Comparison of ENCODE assay signal across 28 mouse cellular contexts in the genomic region with DNA sequence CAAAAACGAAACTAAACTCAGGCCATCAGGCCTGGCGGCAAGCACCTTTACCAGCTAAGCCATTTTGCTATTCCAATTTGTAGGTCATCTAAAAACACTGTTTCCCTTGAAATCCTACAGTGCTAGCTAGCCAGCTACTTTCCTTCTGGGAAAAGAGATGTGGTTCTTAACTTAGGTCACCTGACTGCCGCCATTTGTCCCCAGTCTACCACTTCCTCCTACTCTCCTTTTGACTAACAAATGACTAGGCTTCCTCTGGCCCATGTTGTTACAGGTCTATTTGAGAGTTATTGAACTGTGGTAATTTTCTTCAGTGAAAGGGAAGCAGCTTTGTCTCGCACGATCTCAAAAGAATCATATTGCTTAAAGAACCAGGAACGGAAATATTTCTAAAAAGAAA. TPM values are rescaled to one million over a fixed set of nuclear protein-coding genes. Genes with fewer than 3 reads are reported as not detected.
DNase-seq lines count a peak whose midpoint lies in the region; ATAC-seq and TF ChIP-seq lines count a peak whose summit lies in the region.
"Had no signal": no experiment of that assay in that cellular context is flagged by ENCODE, and none has a peak within 500 bp of the region (broad histone marks: within the 10 kb centered on the region; RNA-seq: fewer than 3 reads in every experiment).

No protein-coding gene starts in this region.

- peak; percentile 70 for ATAC-seq in CD4-positive, CD25-positive, alpha-beta regulatory T cell, adult 4 months
- ATAC-seq: forebrain, embryonic 14.5 days; liver, embryonic 12.5 days; midbrain, embryonic 15.5 days had no signal

- H3K4me1 ChIP-seq in midbrain, embryonic 10.5 days, result peaks cover 7% of the 10 kb centered on the region
- H3K4me1 ChIP-seq in lung, adult 2 months (ENCODE audit: control insufficient read depth, insufficient read depth, low read length), result no peaks in the 10 kb centered on the region
- H3K4me1 ChIP-seq: midbrain, embryonic 15.5 days; neural tube, embryonic 13.5 days had no signal

- no peak for TF ChIP-seq CTCF in lung, adult 2 months (IDR thresholded peaks at IDR 0.05; ENCODE audit: insufficient read depth, low read length)

- WGBS in midbrain, embryonic 10.5 days, result 86% methylated on average over 6 of the region's 6 CpGs
- WGBS in lung, adult 2 months, result 83% methylated on average over 6 of the region's 6 CpGs

- no peak overlapping the region for H3K4me3 ChIP-seq in midbrain, embryonic 10.5 days
- no peak overlapping the region for H3K4me3 ChIP-seq in lung, adult 2 months (replicated peaks; ENCODE audit: extremely low read depth, low read depth, low read length)
- H3K4me3 ChIP-seq: hindbrain, embryonic 12.5 days; liver, embryonic 12.5 days; midbrain, embryonic 15.5 days; myocyte; neural tube, embryonic 13.5 days had no signal

- no peak for TF ChIP-seq POLR2A in lung, adult 2 months (IDR thresholded peaks at IDR 0.05; ENCODE audit: borderline replicate concordance, extremely low read depth, low read depth, low read length)

- no peaks in the 10 kb centered on the region for H3K36me3 ChIP-seq in splenic B cell, adult 2 months (ENCODE audit: control insufficient read depth, insufficient read depth, low read length, poor library complexity, severe bottlenecking)
- H3K36me3 ChIP-seq in midbrain, embryonic 10.5 days, result no peaks in the 10 kb centered on the region
- H3K36me3 ChIP-seq: hindbrain, embryonic 12.5 days; liver, embryonic 12.5 days; midbrain, embryonic 15.5 days; neural tube, embryonic 13.5 days had no signal

- no peaks in the 10 kb centered on the region for H3K9me3 ChIP-seq in midbrain, embryonic 10.5 days (replicated peaks)
- H3K9me3 ChIP-seq: hindbrain, embryonic 12.5 days; liver, embryonic 12.5 days; midbrain, embryonic 15.5 days; neural tube, embryonic 13.5 days had no signal

- peak; percentile 28 to 41 for DNase-seq in B cell, adult 2 months
- peak; percentile 58 for DNase-seq in induced T-regulatory cell, adult 2 months (ENCODE audit: low read depth)
- peak; percentile 75 for DNase-seq in splenic B cell, adult 2 months (ENCODE audit: low read depth, low spot score)
- DNase-seq in lung, postnatal 36 days, result no peak
- DNase-seq in midbrain, embryonic 10.5 days (ENCODE audit: low spot score), result no peak
- no peak for DNase-seq in lung, adult 2 months
- DNase-seq: adrenal gland, postnatal 14 days; cerebellum, adult 2 months; cerebellum, postnatal 36 days; gastrocnemius, postnatal 36 days; kidney, adult 18-20 months; kidney, postnatal 4 days; lung, adult 18-20 months; lung, postnatal 14 days; right cerebral cortex, adult 18-20 months; thymus, postnatal 25 days had no signal

- no peak overlapping the region for H3K27ac ChIP-seq in midbrain, embryonic 10.5 days (replicated peaks)
- H3K27ac ChIP-seq: hindbrain, embryonic 12.5 days; liver, embryonic 12.5 days; midbrain, embryonic 15.5 days; neural tube, embryonic 13.5 days had no signal

- no peaks in the 10 kb centered on the region for H3K27me3 ChIP-seq in splenic B cell, adult 2 months (ENCODE audit: control insufficient read depth, insufficient read depth, low read length, poor library complexity, severe bottlenecking)
- H3K27me3 ChIP-seq in midbrain, embryonic 10.5 days (ENCODE audit: low read depth, poor library complexity, severe bottlenecking), result no peaks in the 10 kb centered on the region
- H3K27me3 ChIP-seq: hindbrain, embryonic 12.5 days; liver, embryonic 12.5 days; midbrain, embryonic 15.5 days; neural tube, embryonic 13.5 days had no signal

RNA-seq across cellular contexts. Expression of gene Suco, which starts 45.4 kb away (rescaled TPM):
- polyA plus RNA-seq in CD4-positive, CD25-positive, alpha-beta regulatory T cell, adult 4 months (2017; shearing (Covaris generic)), result 10 to 100 TPM; 24.8 to 31.1 TPM
- 19.0 and 20.8 TPM in 2 replicates for polyA plus RNA-seq in midbrain, embryonic 10.5 days (2016; fragmentation: Nextera tagmentation; extraction: Ambion mirVana)
- 2.5 and 3.8 TPM in 2 replicates for polyA plus RNA-seq in lung, adult 2 months (2012; rRNA removed)

RNA-seq across cellular contexts. Expression of gene Pigc, which starts 47.1 kb away (rescaled TPM):
- polyA plus RNA-seq in CD4-positive, CD25-positive, alpha-beta regulatory T cell, adult 4 months (2017; shearing (Covaris generic)), result 10 to 100 TPM; 26.7 to 28.0 TPM
- polyA plus RNA-seq in midbrain, embryonic 10.5 days (2016; fragmentation: Nextera tagmentation; extraction: Ambion mirVana), result 24.2 and 29.5 TPM in 2 replicates
- polyA plus RNA-seq in lung, adult 2 months (2012; rRNA removed), result 12.8 and 21.7 TPM in 2 replicates

RNA-seq across cellular contexts. Expression of gene 4930558K02Rik, which starts 57.5 kb away (rescaled TPM):
- polyA plus RNA-seq in CD4-positive, CD25-positive, alpha-beta regulatory T cell, adult 4 months (2017; shearing (Covaris generic)), result not detected
- 0.14 TPM in 1 of 2 replicates, not detected in the other for polyA plus RNA-seq in midbrain, embryonic 10.5 days (2016; fragmentation: Nextera tagmentation; extraction: Ambion mirVana)
- not detected in 2 replicates for polyA plus RNA-seq in lung, adult 2 months (2012; rRNA removed)
- polyA plus RNA-seq: cerebellum, adult 2 months; embryonic facial prominence, embryonic 14.5 days; heart, embryonic 14.5 days; hindbrain, embryonic 12.5 days; kidney, embryonic 16.5 days; limb, embryonic 11.5 days; liver, embryonic 12.5 days; myocyte; neural tube, embryonic 13.5 days; stomach, embryonic 14.5 days had no signal

Comparison
In these comparisons a context has a peak if more than half of its experiments do, and no peak if none do; other contexts are left out.
1. DNase-seq: peak in B cell, adult 2 months (2 of 2), induced T-regulatory cell, adult 2 months (single experiment) and splenic B cell, adult 2 months (single experiment); none in lung, postnatal 36 days (single experiment), midbrain, embryonic 10.5 days (single experiment) and lung, adult 2 months (single experiment).